Mouse (Mus musculus): ENCODE results near the gene Gm45213.

DNA sequence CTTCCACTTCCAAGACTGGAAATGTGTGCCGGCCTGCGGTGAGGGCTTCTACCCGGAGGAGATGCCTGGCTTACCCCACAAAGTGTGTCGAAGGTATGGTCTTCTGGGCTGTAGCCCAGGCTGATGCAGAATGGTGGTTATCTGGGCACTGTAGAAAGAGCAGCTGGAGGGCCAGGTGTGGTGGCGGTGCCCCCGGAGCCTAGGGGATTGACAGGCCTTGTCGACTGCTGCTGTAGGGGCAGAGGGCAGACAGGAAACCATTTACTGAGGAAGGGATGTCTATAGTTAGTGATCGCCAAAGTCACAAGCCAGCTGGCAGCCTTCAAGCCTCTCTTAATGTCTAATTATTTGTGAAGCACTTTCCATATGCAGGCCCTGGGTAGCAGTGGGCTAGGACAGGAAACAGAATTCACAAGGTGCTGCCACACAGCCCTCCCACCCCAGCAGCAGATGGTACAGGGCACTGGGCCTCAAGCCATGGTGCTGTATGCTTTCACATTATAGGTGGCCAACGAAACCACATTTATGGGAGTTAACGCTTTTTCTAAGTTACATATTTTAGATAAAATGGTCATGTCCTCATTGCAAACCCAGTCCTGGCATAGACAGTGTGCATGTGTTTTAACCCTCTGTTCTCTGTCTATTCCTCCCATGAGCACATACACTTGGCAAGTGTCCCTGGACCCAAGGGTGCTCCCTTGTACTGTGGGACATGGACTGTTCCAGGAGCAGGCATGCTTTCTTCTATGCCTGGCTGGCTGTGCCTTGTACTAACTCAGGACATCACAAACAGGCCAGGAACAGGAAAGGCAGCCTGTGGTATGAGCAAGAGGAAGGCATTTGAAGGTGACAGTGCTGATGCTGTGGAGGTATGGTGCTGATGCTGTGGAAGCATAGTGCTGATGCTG, at the start of gene Gm45213:
- no peak for TF ChIP-seq POLR2A (IDR thresholded peaks at IDR 0.05; ENCODE audit: borderline replicate concordance, extremely low read depth, insufficient read depth, insufficient read length, poor library complexity, severe bottlenecking)
- TF ChIP-seq CTCF (IDR thresholded peaks at IDR 0.05; ENCODE audit: borderline replicate concordance, extremely low read depth, insufficient read depth, insufficient read length), result no peak

Data from brain, embryonic 14.5 days (tissue).